25 mouse cellular contexts compared by ENCODE assay signal in genomic region chr5:34218672-34219071, GRCm38 (mm10). TPM values are rescaled to one million over a fixed set of nuclear protein-coding genes. Genes with fewer than 3 reads are reported as not detected.
A peak's percentile ranks its signal among the peaks of the same experiment; 100 is the strongest.
DNase-seq lines count a peak whose midpoint lies in the region; ATAC-seq and TF ChIP-seq lines count a peak whose summit lies in the region.
"Had no signal": no experiment of that assay in that cellular context is flagged by ENCODE, and none has a peak within 500 bp of the region (broad histone marks: within the 10 kb centered on the region; RNA-seq: fewer than 3 reads in every experiment).

No protein-coding gene starts in this region.

- H3K4me1 ChIP-seq in embryonic facial prominence, embryonic 14.5 days (ENCODE audit: control insufficient read depth, insufficient read depth, low read length), result no peaks in the 10 kb centered on the region
- peaks cover 12% of the 10 kb centered on the region; the same call in 1 of the 2 replicates for H3K4me1 ChIP-seq in embryonic facial prominence, embryonic 10.5 days
- 0 out of 2 replicates have a peak, but pooled peaks cover 4% of the 10 kb centered on the region for H3K4me1 ChIP-seq in lung, embryonic 14.5 days (ENCODE audit: insufficient read depth)
- H3K4me1 ChIP-seq in lung, adult 2 months (ENCODE audit: control insufficient read depth, insufficient read depth, low read length), result no peaks in the 10 kb centered on the region
- peaks cover 7% of the 10 kb centered on the region; the same call in 1 of the 2 replicates for H3K4me1 ChIP-seq in lung, embryonic 16.5 days (replicated peaks; ENCODE audit: control insufficient read depth, insufficient read depth, low read length)
- H3K4me1 ChIP-seq: forebrain, embryonic 13.5 days; forebrain, embryonic 15.5 days had no signal

- peak; percentile 29 for DNase-seq in embryonic facial prominence, embryonic 14.5 days (ENCODE audit: low spot score)
- DNase-seq in embryonic facial prominence, embryonic 10.5 days (ENCODE audit: low spot score), result no peak
- peak; percentile 47 for DNase-seq in lung, embryonic 14.5 days
- DNase-seq in lung, adult 2 months, result no peak
- no peak for DNase-seq in lung, postnatal 25 days (ENCODE audit: low spot score)
- DNase-seq in lung, postnatal 36 days, result peak; percentile 58
- no peak for DNase-seq in lung, postnatal 4 days
- DNase-seq: adrenal gland, adult 8-10 months; adrenal gland, postnatal 14 days; adrenal gland, postnatal 36 days; B cell, adult 2 months; cerebellum, adult 11-12 months; cerebellum, adult 2 months; cerebellum, adult 9-10 months; cerebellum, postnatal 10 days; cerebellum, postnatal 25 days had no signal

- ATAC-seq in embryonic facial prominence, embryonic 14.5 days (ENCODE audit: low read depth), result no peak; the same call in 1 of the 2 replicates
- ATAC-seq in lung, embryonic 14.5 days (ENCODE audit: insufficient read depth), result no peak
- ATAC-seq in lung, embryonic 16.5 days (ENCODE audit: low read depth), result peak; percentile 72; the same call in 1 of the 2 replicates
- ATAC-seq: activated CD4-positive, CD25-positive, alpha-beta regulatory T cell, adult 4 months; CD4-positive, CD25-positive, alpha-beta regulatory T cell, adult 4 months; forebrain, embryonic 13.5 days; forebrain, embryonic 15.5 days; Patski had no signal

- no peaks in the 10 kb centered on the region for H3K27me3 ChIP-seq in embryonic facial prominence, embryonic 14.5 days (replicated peaks; ENCODE audit: control insufficient read depth, insufficient read depth, low read length)
- H3K27me3 ChIP-seq in embryonic facial prominence, embryonic 10.5 days (replicated peaks; ENCODE audit: low read depth, poor library complexity, severe bottlenecking), result no peaks in the 10 kb centered on the region
- no peaks in the 10 kb centered on the region for H3K27me3 ChIP-seq in lung, embryonic 14.5 days (ENCODE audit: insufficient read depth, low read length)
- no peaks in the 10 kb centered on the region for H3K27me3 ChIP-seq in lung, embryonic 16.5 days (ENCODE audit: control insufficient read depth, insufficient read depth, low read depth, low read length)
- H3K27me3 ChIP-seq: CH12.LX; embryonic facial prominence, embryonic 13.5 days; forebrain, embryonic 13.5 days; forebrain, embryonic 15.5 days; Patski had no signal

- WGBS in embryonic facial prominence, embryonic 14.5 days, result 71% methylated on average over 5 of the region's 5 CpGs
- WGBS in embryonic facial prominence, embryonic 10.5 days, result 66% methylated on average over 5 of the region's 5 CpGs
- WGBS in lung, embryonic 14.5 days, result 47% methylated on average over 5 of the region's 5 CpGs
- WGBS in lung, adult 2 months, result 38% methylated on average over 5 of the region's 5 CpGs
- 37% methylated on average over 5 of the region's 5 CpGs for WGBS in lung, embryonic 16.5 days

- H3K9ac ChIP-seq in embryonic facial prominence, embryonic 14.5 days (ENCODE audit: low read depth, low read length), result no peak overlapping the region
- no peak overlapping the region for H3K9ac ChIP-seq in lung, embryonic 14.5 days
- no peak overlapping the region for H3K9ac ChIP-seq in lung, embryonic 16.5 days (ENCODE audit: low read length)
- H3K9ac ChIP-seq: embryonic facial prominence, embryonic 13.5 days; forebrain, embryonic 13.5 days; forebrain, embryonic 15.5 days had no signal

- no peaks in the 10 kb centered on the region for H3K36me3 ChIP-seq in embryonic facial prominence, embryonic 14.5 days (ENCODE audit: control insufficient read depth, insufficient read depth, low read length)
- H3K36me3 ChIP-seq in embryonic facial prominence, embryonic 10.5 days (replicated peaks), result no peaks in the 10 kb centered on the region
- no peaks in the 10 kb centered on the region for H3K36me3 ChIP-seq in lung, embryonic 14.5 days (ENCODE audit: insufficient read depth)
- H3K36me3 ChIP-seq in lung, embryonic 16.5 days (ENCODE audit: control insufficient read depth, insufficient read depth, low read length), result no peaks in the 10 kb centered on the region
- H3K36me3 ChIP-seq: embryonic facial prominence, embryonic 13.5 days; forebrain, embryonic 15.5 days; G1E had no signal

- no peaks in the 10 kb centered on the region for H3K9me3 ChIP-seq in embryonic facial prominence, embryonic 14.5 days (ENCODE audit: control insufficient read depth, low read length)
- no peaks in the 10 kb centered on the region for H3K9me3 ChIP-seq in embryonic facial prominence, embryonic 10.5 days
- no peaks in the 10 kb centered on the region for H3K9me3 ChIP-seq in lung, embryonic 14.5 days (ENCODE audit: low read depth, low read length)
- no peaks in the 10 kb centered on the region for H3K9me3 ChIP-seq in lung, embryonic 16.5 days (ENCODE audit: control insufficient read depth, low read length)
- H3K9me3 ChIP-seq: embryonic facial prominence, embryonic 13.5 days; forebrain, embryonic 13.5 days; forebrain, embryonic 15.5 days; G1E had no signal

- H3K27ac ChIP-seq in embryonic facial prominence, embryonic 14.5 days (replicated peaks; ENCODE audit: low read depth, low read length), result no peak overlapping the region
- no peak overlapping the region for H3K27ac ChIP-seq in embryonic facial prominence, embryonic 10.5 days (replicated peaks)
- H3K27ac ChIP-seq in lung, embryonic 14.5 days (ENCODE audit: low read depth), result 0 out of 2 replicates have a peak overlapping the region, but pooled peaks have one; percentile 46
- no peak overlapping the region for H3K27ac ChIP-seq in lung, embryonic 16.5 days (ENCODE audit: low read length)
- H3K27ac ChIP-seq: embryonic facial prominence, embryonic 13.5 days; forebrain, embryonic 13.5 days; forebrain, embryonic 15.5 days had no signal

- TF ChIP-seq CTCF in lung, embryonic 14.5 days (IDR thresholded peaks at IDR 0.05; ENCODE audit: low read depth), result no peak
- no peak for TF ChIP-seq CTCF in lung, adult 2 months (IDR thresholded peaks at IDR 0.05; ENCODE audit: insufficient read depth, low read length)

- H3K4me3 ChIP-seq in embryonic facial prominence, embryonic 14.5 days (ENCODE audit: low read depth, low read length), result no peak overlapping the region
- no peak overlapping the region for H3K4me3 ChIP-seq in embryonic facial prominence, embryonic 10.5 days
- no peak overlapping the region for H3K4me3 ChIP-seq in lung, embryonic 14.5 days (ENCODE audit: low read depth, low read length)
- no peak overlapping the region for H3K4me3 ChIP-seq in lung, adult 2 months (replicated peaks; ENCODE audit: extremely low read depth, low read depth, low read length)
- H3K4me3 ChIP-seq in lung, embryonic 16.5 days (ENCODE audit: low read length), result no peak overlapping the region
- H3K4me3 ChIP-seq: embryonic facial prominence, embryonic 13.5 days; forebrain, embryonic 13.5 days; forebrain, embryonic 15.5 days had no signal

- TF ChIP-seq POLR2A in lung, adult 2 months (IDR thresholded peaks at IDR 0.05; ENCODE audit: borderline replicate concordance, extremely low read depth, low read depth, low read length), result no peak

- no peak overlapping the region for H3K4me2 ChIP-seq in embryonic facial prominence, embryonic 14.5 days (ENCODE audit: low read depth, low read length)
- H3K4me2 ChIP-seq in lung, embryonic 14.5 days, result peak overlapping the region; percentile 12; the same call in 1 of the 2 replicates
- no peak overlapping the region for H3K4me2 ChIP-seq in lung, embryonic 16.5 days (ENCODE audit: low read depth, low read length)
- H3K4me2 ChIP-seq: embryonic facial prominence, embryonic 13.5 days; forebrain, embryonic 13.5 days; forebrain, embryonic 15.5 days had no signal

RNA-seq across cellular contexts. Expression of gene Mxd4, which starts 31.2 kb away (rescaled TPM):
- 53.5 and 53.7 TPM in 2 replicates for polyA plus RNA-seq in embryonic facial prominence, embryonic 14.5 days (2014; fragmentation: Nextera tagmentation; extraction: Ambion mirVana)
- 18.7 and 23.0 TPM in 2 replicates for polyA plus RNA-seq in embryonic facial prominence, embryonic 10.5 days (2016; fragmentation: Nextera tagmentation; extraction: Ambion mirVana)
- 47.6 and 50.8 TPM in 2 replicates for polyA plus RNA-seq in lung, embryonic 14.5 days (2014; fragmentation: Nextera tagmentation; extraction: Ambion mirVana)
- polyA plus RNA-seq in lung, adult 2 months (2012; rRNA removed), result 318 and 340 TPM in 2 replicates
- polyA plus RNA-seq in lung, embryonic 16.5 days (2015; fragmentation: Nextera tagmentation; extraction: Ambion mirVana), result 57.4 and 61.1 TPM in 2 replicates

RNA-seq across cellular contexts. Expression of gene Haus3, which starts 49.3 kb away (rescaled TPM):
- polyA plus RNA-seq in embryonic facial prominence, embryonic 14.5 days (2014; fragmentation: Nextera tagmentation; extraction: Ambion mirVana), result 26.8 and 28.3 TPM in 2 replicates
- 53.0 and 60.0 TPM in 2 replicates for polyA plus RNA-seq in embryonic facial prominence, embryonic 10.5 days (2016; fragmentation: Nextera tagmentation; extraction: Ambion mirVana)
- polyA plus RNA-seq in lung, embryonic 14.5 days (2014; fragmentation: Nextera tagmentation; extraction: Ambion mirVana), result 44.0 and 46.8 TPM in 2 replicates
- polyA plus RNA-seq in lung, adult 2 months (2012; rRNA removed), result 0.46 and 0.49 TPM in 2 replicates
- polyA plus RNA-seq in lung, embryonic 16.5 days (2015; fragmentation: Nextera tagmentation; extraction: Ambion mirVana), result 38.1 and 40.7 TPM in 2 replicates

RNA-seq across cellular contexts. Expression of gene Poln, which starts 49.4 kb away (rescaled TPM):
- 0.94 and 1.9 TPM in 2 replicates for polyA plus RNA-seq in embryonic facial prominence, embryonic 14.5 days (2014; fragmentation: Nextera tagmentation; extraction: Ambion mirVana)
- polyA plus RNA-seq in embryonic facial prominence, embryonic 10.5 days (2016; fragmentation: Nextera tagmentation; extraction: Ambion mirVana), result 0.67 and 0.69 TPM in 2 replicates
- 1.2 and 1.4 TPM in 2 replicates for polyA plus RNA-seq in lung, embryonic 14.5 days (2014; fragmentation: Nextera tagmentation; extraction: Ambion mirVana)
- polyA plus RNA-seq in lung, adult 2 months (2012; rRNA removed), result 0.77 and 1.4 TPM in 2 replicates
- polyA plus RNA-seq in lung, embryonic 16.5 days (2015; fragmentation: Nextera tagmentation; extraction: Ambion mirVana), result 1.0 and 1.8 TPM in 2 replicates
- polyA plus RNA-seq: G1E had no signal

Comparison
In these comparisons a context has a peak if more than half of its experiments do, and no peak if none do; other contexts are left out.
1. DNase-seq: peak in embryonic facial prominence, embryonic 14.5 days (single experiment), lung, embryonic 14.5 days (single experiment) and lung, postnatal 36 days (single experiment); none in embryonic facial prominence, embryonic 10.5 days (single experiment), lung, adult 2 months (single experiment), lung, postnatal 25 days (single experiment) and lung, postnatal 4 days (0 of 2).
2. RNA of gene Haus3, which starts 49.3 kb away (polyA plus RNA-seq): 53.0 to 60.0 TPM in embryonic facial prominence, embryonic 10.5 days, 44.0 to 46.8 TPM in lung, embryonic 14.5 days, 38.1 to 40.7 TPM in lung, embryonic 16.5 days and 26.8 to 28.3 TPM in embryonic facial prominence, embryonic 14.5 days; 0.46 to 0.49 TPM in lung, adult 2 months; every median in the first group is over 10 times any median in the second.